Mouse (Mus musculus): ENCODE results near the gene Pik3r5.

DNA sequence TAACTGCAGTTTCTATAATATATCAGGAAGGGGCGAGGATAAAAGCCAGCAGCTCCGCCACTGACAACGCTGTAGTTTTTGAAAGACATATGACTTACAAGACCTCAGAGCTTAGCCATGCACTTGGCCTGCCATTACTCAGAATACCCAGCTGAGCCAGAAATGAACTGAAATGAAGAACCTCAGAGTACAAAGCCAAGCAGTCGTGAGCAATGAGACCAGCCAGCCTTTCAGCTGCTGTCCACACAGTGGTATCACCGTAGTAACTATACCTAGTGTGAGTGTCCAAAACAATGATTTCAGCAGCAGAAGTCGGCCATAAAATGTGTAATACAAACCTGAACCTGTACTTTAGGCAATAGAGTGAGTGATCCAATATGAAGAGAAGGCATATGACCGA, 35.5 kb downstream of the Pik3r5 start:
- no peak for TF ChIP-seq CTCF (IDR thresholded peaks at IDR 0.05; ENCODE audit: low read depth)
- no peak for TF ChIP-seq EP300 (IDR thresholded peaks at IDR 0.05; ENCODE audit: low read depth)
